Mouse (Mus musculus): ENCODE results near the gene Tspan11. TPM values are rescaled to one million over a fixed set of nuclear protein-coding genes. Genes with fewer than 3 reads are reported as not detected.

The Tspan11 gene
- polyA plus RNA-seq, 1 experiment from 2014 or later = 17.1 TPM

DNA sequence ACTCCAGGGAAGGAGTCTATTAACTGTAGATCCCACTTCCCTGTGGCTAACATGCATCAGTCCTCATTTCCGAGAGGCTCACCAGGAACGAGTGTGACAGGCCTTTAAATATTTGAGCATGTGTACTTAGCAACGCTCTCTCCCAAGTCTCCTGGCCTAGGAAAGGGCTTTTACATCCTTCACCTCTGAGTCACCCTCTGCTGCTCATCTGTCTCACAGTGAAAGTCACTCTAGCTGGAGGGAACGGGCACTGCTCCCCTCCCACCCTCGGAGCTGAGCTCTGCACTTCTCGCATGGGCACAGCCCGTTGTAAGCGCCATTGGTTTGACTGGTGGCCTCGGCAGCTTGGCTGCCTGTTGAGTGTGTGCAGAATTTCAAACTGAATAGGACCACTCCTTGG lies 86.6 kb downstream of the Tspan11 start:
- peaks cover 17% of the 10 kb centered on the region; the same call in 1 of the 2 replicates for H3K4me1 ChIP-seq
- 53% methylated on average over 9 of the region's 9 CpGs for WGBS
- H3K36me3 ChIP-seq = no peaks in the 10 kb centered on the region
- H3K27me3 ChIP-seq = no peaks in the 10 kb centered on the region
- ATAC-seq (ENCODE audit: low FRiP score, low read depth) = no peak
- H3K4me3 ChIP-seq = no peak overlapping the region
- no peak overlapping the region for H3K4me2 ChIP-seq (replicated peaks)
- H3K27ac ChIP-seq (replicated peaks) = 0 out of 2 replicates have a peak overlapping the region, but pooled peaks have one; percentile 0
- H3K9ac ChIP-seq (replicated peaks) = no peak overlapping the region
- H3K9me3 ChIP-seq = no peaks in the 10 kb centered on the region

GRCm38 (mm10) chr6:127976695-127977094 lies 89.3 kb downstream of the Tspan11 start:
- no peak for ATAC-seq (ENCODE audit: low FRiP score, low read depth)
- H3K4me3 ChIP-seq = no peak overlapping the region
- WGBS = 91% methylated on average over 6 of the region's 6 CpGs
- H3K27ac ChIP-seq (replicated peaks) = no peak overlapping the region
- no peaks in the 10 kb centered on the region for H3K9me3 ChIP-seq
- no peak overlapping the region for H3K9ac ChIP-seq (replicated peaks)
- no peaks in the 10 kb centered on the region for H3K27me3 ChIP-seq
- H3K4me1 ChIP-seq = peaks cover 14% of the 10 kb centered on the region; the same call in 1 of the 2 replicates
- H3K36me3 ChIP-seq = no peaks in the 10 kb centered on the region
- H3K4me2 ChIP-seq (replicated peaks) = no peak overlapping the region

DNA sequence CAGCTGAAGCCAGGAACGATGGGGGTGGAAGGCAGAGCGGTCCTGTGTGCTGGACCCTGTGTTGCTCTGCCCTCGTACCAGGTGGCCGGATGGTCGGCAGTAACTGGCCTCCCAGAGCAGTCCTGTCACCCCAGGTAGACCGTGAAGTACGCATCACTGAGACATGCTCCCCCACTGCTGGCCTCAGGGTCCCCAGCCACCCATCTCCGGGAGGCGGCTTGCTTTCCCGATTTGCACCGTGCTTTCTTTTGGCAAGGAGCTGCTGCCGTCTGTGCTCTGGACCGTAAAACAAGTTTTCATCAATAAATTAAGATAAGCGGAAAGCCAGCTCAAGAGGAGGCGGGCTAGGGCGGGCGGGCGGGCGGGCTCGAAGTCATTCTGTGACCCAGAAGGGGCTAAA lies 91.6 kb downstream of the Tspan11 start:
- no peak overlapping the region for H3K27ac ChIP-seq (replicated peaks)
- H3K4me3 ChIP-seq = no peak overlapping the region
- H3K9ac ChIP-seq (replicated peaks) = no peak overlapping the region
- no peaks in the 10 kb centered on the region for H3K36me3 ChIP-seq
- no peaks in the 10 kb centered on the region for H3K9me3 ChIP-seq
- H3K4me1 ChIP-seq = peaks cover 9% of the 10 kb centered on the region; the same call in 1 of the 2 replicates
- no peaks in the 10 kb centered on the region for H3K27me3 ChIP-seq
- ATAC-seq (ENCODE audit: low FRiP score, low read depth) = no peak
- no peak overlapping the region for H3K4me2 ChIP-seq (replicated peaks)
- 61% methylated on average over 20 of the region's 20 CpGs for WGBS

DNA sequence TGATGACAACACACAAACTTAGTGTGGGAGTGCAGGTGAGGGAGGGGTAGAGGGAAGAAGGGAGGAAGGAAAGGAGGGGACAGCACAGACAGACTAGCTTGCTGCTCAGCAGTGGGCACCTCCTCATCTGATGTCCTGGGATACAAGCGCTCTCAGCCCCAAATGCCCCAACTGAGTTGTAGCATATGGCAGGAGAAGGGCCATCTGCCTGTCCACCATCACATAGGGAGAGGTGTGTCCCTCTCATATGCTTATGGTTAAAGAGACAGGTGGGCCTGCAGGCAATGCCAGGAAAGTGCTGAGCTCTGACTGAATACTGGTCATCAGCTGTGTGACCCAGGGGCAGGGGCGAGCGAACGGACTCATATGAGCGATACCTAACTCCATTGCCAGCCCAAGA lies 92.4 kb downstream of the Tspan11 start:
- H3K4me3 ChIP-seq = no peak overlapping the region
- ATAC-seq (ENCODE audit: low FRiP score, low read depth) = no peak
- no peak overlapping the region for H3K27ac ChIP-seq (replicated peaks)
- H3K4me1 ChIP-seq = peaks cover 3% of the 10 kb centered on the region; the same call in 1 of the 2 replicates
- no peak overlapping the region for H3K4me2 ChIP-seq (replicated peaks)
- H3K9me3 ChIP-seq = no peaks in the 10 kb centered on the region
- 92% methylated on average over 5 of the region's 5 CpGs for WGBS
- H3K36me3 ChIP-seq = no peaks in the 10 kb centered on the region
- no peak overlapping the region for H3K9ac ChIP-seq (replicated peaks)
- no peaks in the 10 kb centered on the region for H3K27me3 ChIP-seq

DNA sequence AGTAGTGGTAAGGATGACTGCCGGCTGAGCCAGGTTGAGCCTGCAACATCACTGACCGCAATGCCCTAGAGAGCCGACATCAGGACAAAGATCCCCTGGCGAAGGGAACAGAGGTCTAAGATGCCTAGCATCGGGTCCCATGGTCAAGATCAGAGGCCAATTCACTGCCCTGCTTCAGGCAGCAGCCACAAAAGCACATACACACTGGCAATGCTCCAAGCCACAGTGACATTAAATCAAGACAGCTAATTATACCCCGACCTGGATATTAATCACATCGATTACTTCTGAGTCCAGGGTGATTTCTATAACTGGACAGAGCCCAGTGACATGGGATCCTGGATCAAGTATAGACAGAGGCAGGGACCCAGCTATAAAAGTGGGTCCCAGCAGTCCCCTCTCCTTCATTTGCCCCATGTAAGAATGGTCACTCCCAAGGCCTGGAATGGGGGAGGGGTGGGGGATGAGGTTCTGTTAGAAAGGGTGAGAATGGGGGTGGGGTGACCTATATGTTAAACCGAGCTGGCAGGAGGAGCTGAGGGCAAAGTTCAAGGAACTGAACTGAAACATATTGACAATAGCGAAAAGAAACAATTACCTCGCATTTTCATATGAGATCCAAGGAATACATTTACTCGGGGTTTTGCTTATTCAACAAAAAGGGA lies 93.1 kb downstream of the Tspan11 start:
- Histone ChIP-seq H3K27me3 (no peaks in the 10 kb centered on the region), H3K9ac (replicated peaks) (no peak overlapping the region), H3K9me3 (no peaks in the 10 kb centered on the region), H3K4me3 (no peak overlapping the region), H3K36me3 (no peaks in the 10 kb centered on the region), H3K27ac (replicated peaks) (no peak overlapping the region), H3K4me1 (peaks cover 3% of the 10 kb centered on the region; the same call in 1 of the 2 replicates), H3K4me2 (replicated peaks) (no peak overlapping the region)
- WGBS = 48% methylated on average over 11 of the region's 11 CpGs
- no peak for ATAC-seq (ENCODE audit: low FRiP score, low read depth)

DNA sequence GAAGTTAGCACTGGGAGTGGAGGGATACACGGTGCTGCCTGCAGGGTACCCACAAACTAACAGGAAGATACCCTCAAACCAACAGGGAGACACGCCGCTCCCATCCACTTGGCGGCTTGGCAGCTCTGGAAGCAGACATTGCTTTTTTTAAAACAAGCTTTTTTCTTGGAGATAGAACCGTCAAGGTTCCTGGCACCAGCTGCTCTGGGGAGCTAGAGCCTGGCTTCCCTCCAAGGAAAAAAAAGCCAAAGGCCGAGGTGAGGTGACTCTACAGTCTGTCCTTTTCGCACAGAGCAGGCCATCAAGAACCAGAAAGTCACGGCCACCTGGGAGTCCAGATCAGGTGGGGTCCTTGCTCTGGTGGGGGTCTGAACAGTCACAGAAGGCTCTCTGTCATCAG lies 93.8 kb downstream of the Tspan11 start:
- no peak for ATAC-seq (ENCODE audit: low FRiP score, low read depth)
- Histone ChIP-seq H3K27ac (replicated peaks) (no peak overlapping the region), H3K4me2 (replicated peaks) (no peak overlapping the region), H3K36me3 (no peaks in the 10 kb centered on the region), H3K4me1 (peaks cover 3% of the 10 kb centered on the region; the same call in 1 of the 2 replicates), H3K27me3 (no peaks in the 10 kb centered on the region), H3K9ac (replicated peaks) (no peak overlapping the region), H3K9me3 (no peaks in the 10 kb centered on the region), H3K4me3 (no peak overlapping the region)
- WGBS = 65% methylated on average over 8 of the region's 8 CpGs

DNA sequence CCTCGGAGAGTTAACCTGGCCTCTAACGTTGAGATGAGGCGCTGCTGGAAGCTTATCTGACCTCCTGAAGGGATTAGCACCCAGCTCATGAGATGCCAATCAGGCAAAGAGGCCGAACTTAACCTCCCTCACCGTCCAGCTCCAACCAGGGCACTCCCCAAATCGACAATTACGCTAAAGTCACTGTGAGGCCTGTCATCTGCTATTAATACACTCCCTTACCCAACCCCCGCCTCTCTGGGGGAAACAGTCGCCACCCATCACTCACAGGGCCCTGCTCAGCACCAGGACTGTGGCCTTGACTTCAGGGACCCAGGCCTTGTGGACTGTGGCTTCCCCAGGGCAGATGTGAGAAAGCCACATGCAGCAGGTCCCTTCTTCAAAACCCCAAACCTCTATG lies 99.0 kb downstream of the Tspan11 start:
- no peaks in the 10 kb centered on the region for H3K9me3 ChIP-seq
- no peak for ATAC-seq (ENCODE audit: low FRiP score, low read depth)
- 0 out of 2 replicates have a peak, but pooled peaks cover 8% of the 10 kb centered on the region for H3K4me1 ChIP-seq
- 55% methylated on average over 9 of the region's 9 CpGs for WGBS
- H3K4me3 ChIP-seq = no peak overlapping the region
- no peaks in the 10 kb centered on the region for H3K36me3 ChIP-seq
- H3K27me3 ChIP-seq = no peaks in the 10 kb centered on the region
- H3K4me2 ChIP-seq (replicated peaks) = no peak overlapping the region
- H3K27ac ChIP-seq (replicated peaks) = no peak overlapping the region
- no peak overlapping the region; the same call in 1 of the 2 replicates for H3K9ac ChIP-seq (replicated peaks)

- no peaks in the 10 kb centered on the region for H3K27me3 ChIP-seq
- H3K27ac ChIP-seq (replicated peaks) = no peak overlapping the region
- H3K4me1 ChIP-seq = 0 out of 2 replicates have a peak, but pooled peaks cover 8% of the 10 kb centered on the region
- no peak overlapping the region for H3K4me3 ChIP-seq
- H3K4me2 ChIP-seq (replicated peaks) = no peak overlapping the region
- H3K9ac ChIP-seq (replicated peaks) = no peak overlapping the region
- 96% methylated on average over 14 of the region's 14 CpGs for WGBS
- H3K9me3 ChIP-seq = no peaks in the 10 kb centered on the region
- no peaks in the 10 kb centered on the region for H3K36me3 ChIP-seq
- ATAC-seq (ENCODE audit: low FRiP score, low read depth) = no peak
These were observed 100.0 kb downstream of the Tspan11 start for GRCm38 (mm10) chr6:127987374-127987773.

DNA sequence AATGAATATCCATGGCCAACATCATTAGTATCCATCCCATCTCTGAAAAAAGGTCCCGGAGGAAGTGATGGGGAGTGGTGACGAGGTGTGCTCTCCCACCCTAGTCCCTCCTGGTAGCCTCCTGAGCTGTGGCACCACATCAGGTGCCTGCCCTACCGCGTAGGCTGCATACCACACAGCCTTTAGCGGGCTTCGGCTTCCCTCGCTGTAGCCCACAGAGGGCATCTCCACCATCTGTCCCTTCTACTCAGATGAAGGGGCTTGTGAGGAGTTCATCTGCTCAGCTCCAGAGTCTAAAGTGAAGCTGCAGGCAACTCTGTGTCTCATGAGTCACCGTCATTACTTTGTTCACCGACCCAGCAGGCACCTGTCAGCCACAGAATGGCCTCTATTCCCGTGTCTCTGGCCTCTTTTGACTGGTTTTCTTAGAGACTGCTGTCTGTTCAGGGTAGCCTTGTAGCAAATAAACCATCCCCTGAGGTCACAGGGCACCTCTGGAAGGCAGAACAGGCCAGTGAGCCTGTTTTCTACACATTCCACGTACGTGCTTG lies 101.6 kb downstream of the Tspan11 start:
- no peak for ATAC-seq (ENCODE audit: low FRiP score, low read depth)
- H3K9me3 ChIP-seq = no peaks in the 10 kb centered on the region
- H3K4me1 ChIP-seq = 0 out of 2 replicates have a peak, but pooled peaks cover 8% of the 10 kb centered on the region
- H3K27ac ChIP-seq (replicated peaks) = no peak overlapping the region
- H3K4me2 ChIP-seq (replicated peaks) = no peak overlapping the region
- no peak overlapping the region for H3K4me3 ChIP-seq
- no peaks in the 10 kb centered on the region for H3K27me3 ChIP-seq
- H3K9ac ChIP-seq (replicated peaks) = no peak overlapping the region
- WGBS = 77% methylated on average over 12 of the region's 12 CpGs
- H3K36me3 ChIP-seq = no peaks in the 10 kb centered on the region

DNA sequence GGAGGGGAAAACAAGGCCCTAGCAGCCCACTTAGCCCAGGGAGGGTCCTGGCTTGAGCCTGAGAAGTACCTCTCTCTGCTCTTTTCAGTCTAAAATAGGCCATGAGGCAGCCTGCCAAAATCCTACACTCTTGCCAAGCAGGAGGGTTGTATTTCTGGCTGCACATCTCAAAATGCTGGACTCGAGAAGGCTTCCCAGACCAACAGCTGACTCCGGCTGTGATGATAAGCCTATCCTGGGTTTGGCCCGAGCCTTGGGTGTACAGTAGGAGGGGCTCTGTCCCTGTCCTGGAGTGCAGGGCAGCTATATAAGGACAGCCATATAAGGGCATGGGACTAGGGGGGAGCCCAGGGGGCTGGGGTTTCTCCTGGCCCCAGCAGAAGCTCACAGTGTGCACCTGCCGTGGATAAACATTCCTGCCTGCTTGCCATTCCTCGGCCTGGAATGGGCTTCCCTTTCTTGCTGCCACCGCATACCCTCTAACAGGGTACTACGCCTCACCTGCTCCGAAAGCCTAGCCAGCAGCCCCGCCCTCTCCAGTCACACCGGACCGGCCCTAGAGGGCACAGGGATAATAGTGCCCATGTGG lies 102.3 kb downstream of the Tspan11 start:
- Histone ChIP-seq H3K4me1 (0 out of 2 replicates have a peak, but pooled peaks cover 8% of the 10 kb centered on the region), H3K9ac (replicated peaks) (no peak overlapping the region), H3K36me3 (no peaks in the 10 kb centered on the region), H3K4me2 (replicated peaks) (no peak overlapping the region), H3K27ac (replicated peaks) (no peak overlapping the region), H3K4me3 (no peak overlapping the region), H3K27me3 (no peaks in the 10 kb centered on the region), H3K9me3 (no peaks in the 10 kb centered on the region)
- 77% methylated on average over 11 of the region's 11 CpGs for WGBS
- ATAC-seq (ENCODE audit: low FRiP score, low read depth) = no peak

- H3K9ac ChIP-seq (replicated peaks) = no peak overlapping the region
- no peaks in the 10 kb centered on the region for H3K9me3 ChIP-seq
- no peak overlapping the region for H3K4me2 ChIP-seq (replicated peaks)
- no peak overlapping the region for H3K4me3 ChIP-seq
- H3K36me3 ChIP-seq = no peaks in the 10 kb centered on the region
- 88% methylated on average over 11 of the region's 11 CpGs for WGBS
- ATAC-seq (ENCODE audit: low FRiP score, low read depth) = no peak
- no peak overlapping the region for H3K27ac ChIP-seq (replicated peaks)
- no peaks in the 10 kb centered on the region for H3K27me3 ChIP-seq
- H3K4me1 ChIP-seq = 0 out of 2 replicates have a peak, but pooled peaks cover 5% of the 10 kb centered on the region
These were observed 104.3 kb downstream of the Tspan11 start for GRCm38 (mm10) chr6:127991509-127992176.

GRCm38 (mm10) chr6:127992993-127993392 lies 105.6 kb downstream of the Tspan11 start:
- Histone ChIP-seq H3K4me2 (replicated peaks) (no peak overlapping the region), H3K4me3 (no peak overlapping the region), H3K27ac (replicated peaks) (no peak overlapping the region), H3K36me3 (no peaks in the 10 kb centered on the region), H3K9me3 (no peaks in the 10 kb centered on the region), H3K9ac (replicated peaks) (no peak overlapping the region), H3K4me1 (0 out of 2 replicates have a peak, but pooled peaks cover 5% of the 10 kb centered on the region), H3K27me3 (no peaks in the 10 kb centered on the region)
- no peak for ATAC-seq (ENCODE audit: low FRiP score, low read depth)
- 91% methylated on average over 8 of the region's 8 CpGs for WGBS
